Mouse (Mus musculus): Measurements from ENCODE around the gene Ttc7.

Gene Ttc7

DNA sequence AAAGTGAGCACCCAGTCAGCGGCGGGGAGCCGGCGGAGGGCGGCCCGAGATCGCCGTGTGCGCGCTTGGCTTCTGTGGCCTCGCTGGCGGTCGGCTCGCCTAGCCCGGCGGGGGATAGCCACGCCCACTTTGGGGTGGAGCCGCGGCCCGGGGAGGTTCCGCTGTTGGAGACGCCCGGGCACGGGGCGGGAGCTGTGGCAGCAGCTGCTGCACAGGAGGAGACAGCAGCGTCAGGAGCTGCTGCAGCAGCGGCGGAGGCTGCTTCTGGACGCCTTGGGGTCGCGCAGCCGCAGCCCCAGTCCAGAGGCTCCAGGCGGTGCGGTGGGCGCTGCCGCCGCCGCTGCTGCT is at the start of gene Ttc7:
Gene Ttc7, plus strand, starts transcription at position 181 of the 348 bp plus-strand sequence.
- peak; percentile 96 to 99 for DNase-seq (ENCODE audit: low read depth in 1 of 2, low spot score in 2 of 2)

DNA sequence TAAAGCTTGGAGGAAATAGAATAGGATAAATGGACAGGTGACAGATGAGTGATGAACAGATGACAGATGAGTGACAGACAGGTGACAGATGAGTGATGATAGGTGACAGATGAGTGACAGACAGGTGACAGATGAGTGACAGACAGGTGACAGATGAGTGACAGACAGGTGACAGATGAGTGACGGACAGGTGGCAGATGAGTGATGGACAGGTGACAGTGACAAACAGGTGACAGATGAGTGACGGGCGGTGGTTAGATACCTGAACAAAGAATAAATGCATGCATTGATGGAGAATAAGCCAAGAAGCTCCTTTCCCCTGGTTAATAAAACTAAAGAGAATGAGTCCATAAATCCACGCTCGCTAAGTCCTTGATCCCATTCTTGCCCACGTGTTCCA is 47.7 kb upstream of the Ttc7 start:
- DNase-seq (ENCODE audit: low read depth in 1 of 2, low spot score in 2 of 2), result no peak

DNA sequence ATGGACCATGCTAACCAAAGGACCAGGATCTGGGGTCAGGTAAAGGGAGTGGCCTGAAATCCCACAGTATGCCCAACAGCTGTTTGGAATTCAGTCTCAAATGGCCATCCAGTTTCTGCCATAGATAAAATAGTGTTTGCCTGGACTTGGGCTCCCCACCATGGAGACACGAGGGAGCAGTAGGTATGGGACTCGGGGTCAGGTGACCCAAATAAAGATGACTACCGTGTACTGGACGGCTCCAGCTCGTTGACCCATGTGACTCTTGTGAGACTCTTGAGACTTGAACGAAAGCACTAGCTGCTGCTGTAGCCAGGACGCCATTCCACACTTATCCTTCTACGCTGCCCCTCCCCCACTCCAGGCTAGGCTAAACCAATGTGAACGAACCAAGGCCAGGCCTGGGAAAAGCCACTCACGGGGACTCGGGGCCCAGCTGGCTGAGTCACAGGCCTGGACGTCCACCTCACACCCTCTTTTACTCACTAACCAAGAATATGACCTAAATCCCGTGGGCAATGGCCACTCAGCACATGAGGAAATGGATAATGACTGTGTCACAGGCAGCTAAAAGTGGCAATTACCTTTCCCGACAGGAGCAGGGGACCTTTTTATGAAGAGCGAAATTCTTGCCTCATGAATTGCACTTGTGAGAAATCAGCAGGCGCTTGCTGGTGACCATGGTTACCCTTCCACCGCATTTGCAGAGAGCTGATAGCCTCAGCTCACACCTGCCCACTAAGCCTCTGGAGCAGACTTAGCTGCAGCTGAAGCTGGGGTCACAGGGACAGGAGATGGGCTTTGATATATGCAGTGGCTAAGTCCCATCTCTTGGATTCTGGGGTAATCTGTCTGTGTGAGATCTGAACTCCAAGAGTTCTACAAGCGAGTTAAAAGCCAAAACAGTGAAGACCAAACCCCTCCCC is 45.7 kb upstream of the Ttc7 start:
- no peak for DNase-seq (ENCODE audit: low read depth in 1 of 2, low spot score in 2 of 2)

DNA sequence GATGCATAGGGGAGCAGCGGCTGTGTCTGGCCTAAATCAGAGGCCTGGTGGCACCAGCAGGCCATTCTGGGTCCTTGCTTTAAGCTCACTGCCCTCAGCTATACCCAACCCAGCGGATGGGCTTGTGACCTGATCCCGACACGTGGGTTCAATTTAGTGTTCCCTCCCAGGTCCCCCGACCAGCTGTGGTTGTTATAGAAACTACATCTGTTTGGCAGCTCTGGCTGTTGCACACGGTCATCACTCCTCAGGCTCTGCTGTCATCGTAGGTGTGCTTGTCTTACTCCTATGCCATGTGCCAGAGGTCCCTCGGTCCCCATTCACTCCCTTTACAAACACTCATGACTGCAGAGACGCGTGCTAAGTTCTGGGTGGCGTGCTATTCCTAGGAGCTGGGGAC is 44.9 kb upstream of the Ttc7 start:
- no peak for DNase-seq (ENCODE audit: low read depth in 1 of 2, low spot score in 2 of 2)

DNA sequence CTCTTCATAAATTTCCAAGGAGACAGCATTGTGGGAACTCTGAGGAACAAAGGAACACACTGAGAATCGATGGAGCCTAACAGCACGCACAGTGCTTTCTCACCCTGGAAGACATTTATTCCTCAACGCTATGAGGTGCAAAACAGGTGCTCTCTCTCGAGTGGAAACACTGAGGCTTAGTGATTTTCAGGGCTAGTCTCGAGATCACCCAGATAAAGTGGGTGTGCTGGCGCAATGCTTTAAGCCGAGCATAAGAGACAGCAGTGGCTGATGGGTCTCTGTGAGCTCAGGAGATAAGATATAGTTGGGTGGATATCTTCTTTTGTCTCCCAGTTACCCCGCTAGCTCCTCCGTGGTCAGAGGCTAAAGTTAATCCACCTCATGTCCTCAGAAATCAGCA is 36.6 kb upstream of the Ttc7 start:
- DNase-seq (ENCODE audit: low read depth in 1 of 2, low spot score in 2 of 2), result no peak

DNA sequence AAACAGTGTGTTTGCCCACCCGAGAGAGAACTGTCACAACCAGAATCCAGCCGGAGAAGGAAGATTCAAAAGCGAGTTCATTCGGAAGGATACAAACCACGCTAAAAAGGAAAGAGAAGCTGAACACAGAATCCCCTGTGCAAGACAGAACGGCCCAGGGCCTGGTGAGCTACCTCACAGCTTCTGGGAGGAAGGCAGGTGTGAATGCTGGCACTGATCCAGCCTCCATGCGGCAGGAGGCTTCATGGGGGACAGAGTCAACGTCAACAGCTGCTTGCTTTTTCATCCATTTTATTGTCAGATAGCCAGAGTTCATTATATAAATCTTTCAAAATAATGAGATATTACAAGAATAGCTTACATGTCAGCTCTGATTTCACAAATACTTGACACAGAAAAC is 28.3 kb upstream of the Ttc7 start:
- no peak for DNase-seq (ENCODE audit: low read depth in 1 of 2, low spot score in 2 of 2)

DNA sequence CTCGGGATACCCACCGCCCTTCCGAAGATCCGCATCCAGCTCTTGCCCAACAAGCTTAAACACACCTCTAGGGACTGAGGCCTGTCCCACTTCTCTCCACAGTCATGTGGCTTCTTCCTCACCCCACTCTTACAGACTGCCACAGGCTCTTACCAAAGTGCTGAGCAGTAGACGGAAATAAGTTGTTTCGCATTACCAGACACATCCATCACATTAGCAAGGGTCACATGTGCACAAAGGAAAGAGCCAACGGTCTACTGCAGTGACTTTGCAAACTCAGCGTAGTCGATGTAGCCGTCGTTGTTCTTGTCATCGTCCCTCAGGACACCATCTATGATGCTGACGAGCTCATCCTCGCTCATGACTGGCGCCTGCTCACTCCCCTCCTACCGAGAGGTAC is 27.0 kb upstream of the Ttc7 start:
- DNase-seq (ENCODE audit: low read depth in 1 of 2, low spot score in 2 of 2), result peak; percentile 25 to 42

DNA sequence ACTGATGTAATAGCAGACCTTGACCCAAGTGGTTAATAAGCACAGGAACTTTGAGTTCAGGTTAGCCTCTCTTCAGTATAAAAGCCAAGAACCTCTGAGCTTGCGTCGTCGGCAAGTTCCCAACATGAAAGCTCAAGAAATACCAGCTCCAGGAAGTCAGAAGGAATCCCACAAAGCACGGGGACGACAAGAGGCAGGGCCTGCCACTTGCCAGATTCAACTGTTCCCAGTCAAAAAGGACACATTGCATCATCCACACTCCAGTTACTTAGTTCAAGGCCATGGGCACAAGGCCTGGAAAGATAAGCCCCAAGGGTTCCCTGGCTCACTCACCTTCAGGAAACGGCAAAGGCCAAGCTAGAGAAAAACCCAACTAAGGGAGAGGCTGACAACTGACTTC is 19.3 kb upstream of the Ttc7 start:
- no peak for DNase-seq (ENCODE audit: low read depth in 1 of 2, low spot score in 2 of 2)

DNA sequence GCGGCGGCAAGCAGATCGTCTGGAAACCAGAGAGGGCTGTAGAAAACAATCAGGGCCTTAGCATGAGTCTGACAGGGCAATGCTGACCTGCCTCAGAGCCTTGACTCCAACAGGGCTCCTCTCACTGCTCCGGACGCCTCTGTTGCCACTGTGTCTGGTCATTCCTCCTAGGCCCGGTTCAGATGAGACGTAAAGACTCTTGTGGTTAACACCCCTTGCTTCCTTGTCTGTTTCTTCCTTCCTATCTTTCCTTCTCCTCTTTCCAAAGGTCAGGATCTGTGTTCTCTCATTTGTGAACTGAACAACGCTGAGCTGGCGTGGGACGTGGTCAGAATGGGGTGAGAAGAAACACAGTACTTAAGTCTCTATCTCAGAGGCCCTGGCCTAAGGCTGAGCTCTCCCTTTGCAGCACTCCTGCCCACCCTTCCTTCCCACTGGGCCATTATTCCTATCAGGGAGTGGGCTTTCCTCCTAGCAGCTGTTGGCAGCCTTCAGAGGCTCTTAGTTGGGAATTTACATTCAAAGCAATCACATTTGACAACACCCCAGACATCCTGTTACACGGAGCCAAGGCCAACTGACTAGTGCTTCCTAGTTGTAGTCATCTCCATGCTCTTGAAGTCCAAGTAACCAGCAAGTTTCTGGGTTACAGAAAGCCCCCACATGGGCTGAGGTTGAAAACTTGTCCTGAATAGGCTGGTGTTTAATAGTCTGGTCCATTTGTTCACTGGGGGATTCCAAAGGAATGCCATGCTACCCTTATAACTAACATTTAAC is 18.4 kb upstream of the Ttc7 start:
- DNase-seq (ENCODE audit: low read depth in 1 of 2, low spot score in 2 of 2), result no peak

DNA sequence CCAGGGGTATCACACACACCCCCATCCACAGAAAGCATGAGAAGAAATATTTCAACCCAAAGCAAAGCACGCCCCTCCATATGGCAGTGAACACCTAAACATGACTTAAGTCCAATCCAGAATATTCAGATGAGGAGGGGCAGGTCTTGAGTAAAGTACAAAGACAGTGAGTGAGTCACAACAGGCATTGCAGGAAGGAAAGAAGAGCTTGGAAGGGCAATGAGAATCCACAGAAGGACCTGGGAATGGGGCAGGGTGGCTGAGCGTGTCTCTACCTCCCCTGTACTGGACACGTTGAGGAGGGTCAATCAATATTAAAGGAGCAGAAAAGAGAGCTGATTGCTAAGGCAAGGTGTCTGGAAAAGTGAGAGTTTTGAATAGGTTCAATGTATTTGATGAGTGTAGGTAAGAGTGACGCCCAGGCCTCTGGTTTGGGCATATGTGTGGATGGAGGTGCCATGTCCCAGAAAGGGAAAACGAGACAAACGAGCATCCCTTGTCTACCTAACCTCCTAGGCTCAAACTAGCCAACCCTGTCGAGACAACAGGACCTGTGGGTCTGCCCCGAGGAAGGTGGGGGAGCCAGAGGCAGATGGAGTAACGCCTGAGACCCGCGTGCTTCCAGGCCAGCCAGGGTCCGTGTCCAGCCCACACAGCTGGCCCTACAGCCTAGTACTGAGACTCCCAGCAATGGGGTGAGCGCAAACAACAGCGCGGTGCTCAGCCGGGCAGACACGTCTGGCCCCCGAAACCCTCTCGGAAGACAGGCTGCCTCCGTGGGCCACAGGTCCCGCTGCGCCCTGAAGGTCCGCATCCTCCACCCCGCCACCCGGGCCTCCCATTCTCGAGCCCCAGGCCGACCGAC is 17.5 kb upstream of the Ttc7 start:
- DNase-seq (ENCODE audit: low read depth in 1 of 2, low spot score in 2 of 2), result no peak

DNA sequence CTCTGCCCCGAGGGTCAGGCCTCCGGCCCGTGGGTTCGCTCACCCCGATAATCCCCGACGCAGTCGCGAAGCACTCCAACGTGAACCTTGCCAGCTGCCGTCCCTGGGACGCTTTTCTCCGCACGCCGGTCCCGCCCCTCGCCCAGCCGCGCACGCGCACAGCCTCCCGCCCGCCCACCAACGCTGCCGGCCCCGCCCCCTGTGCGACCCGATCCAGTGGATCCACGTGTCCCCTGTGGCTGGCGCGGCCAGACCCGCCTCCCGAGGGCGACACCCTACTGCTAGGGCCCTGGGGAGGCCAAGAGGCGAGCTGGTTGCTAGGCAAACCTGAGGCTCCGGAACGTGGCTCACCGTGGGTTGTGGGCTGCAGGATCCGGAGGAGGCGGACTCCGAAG is 16.9 kb upstream of the Ttc7 start, which contains the start of gene Mcfd2:
Gene Mcfd2, minus strand, starts transcription at position 144 of the 395 bp plus-strand sequence.
- DNase-seq (ENCODE audit: low read depth in 1 of 2, low spot score in 2 of 2), result peak; percentile 83 to 86

DNA sequence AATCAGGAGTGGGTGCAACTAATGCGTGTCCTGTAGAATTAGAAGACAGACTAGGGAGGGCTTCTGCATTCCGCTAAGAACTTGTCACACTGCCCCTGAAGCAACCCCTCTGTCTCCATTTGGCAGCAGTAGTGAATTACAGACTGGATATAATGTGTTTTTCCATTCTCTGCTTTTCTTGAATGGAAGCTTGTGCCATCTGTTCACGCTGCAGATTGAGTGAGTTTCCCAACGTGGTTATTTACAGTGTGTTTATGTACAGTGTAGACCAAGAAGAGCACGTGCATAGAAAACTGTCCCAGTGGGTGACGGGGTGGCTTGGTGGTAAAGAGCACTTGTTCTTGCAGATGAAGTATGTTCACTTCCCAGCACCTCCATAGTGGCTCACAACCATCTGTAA is 13.2 kb upstream of the Ttc7 start:
- DNase-seq (ENCODE audit: low read depth in 1 of 2, low spot score in 2 of 2), result no peak

DNA sequence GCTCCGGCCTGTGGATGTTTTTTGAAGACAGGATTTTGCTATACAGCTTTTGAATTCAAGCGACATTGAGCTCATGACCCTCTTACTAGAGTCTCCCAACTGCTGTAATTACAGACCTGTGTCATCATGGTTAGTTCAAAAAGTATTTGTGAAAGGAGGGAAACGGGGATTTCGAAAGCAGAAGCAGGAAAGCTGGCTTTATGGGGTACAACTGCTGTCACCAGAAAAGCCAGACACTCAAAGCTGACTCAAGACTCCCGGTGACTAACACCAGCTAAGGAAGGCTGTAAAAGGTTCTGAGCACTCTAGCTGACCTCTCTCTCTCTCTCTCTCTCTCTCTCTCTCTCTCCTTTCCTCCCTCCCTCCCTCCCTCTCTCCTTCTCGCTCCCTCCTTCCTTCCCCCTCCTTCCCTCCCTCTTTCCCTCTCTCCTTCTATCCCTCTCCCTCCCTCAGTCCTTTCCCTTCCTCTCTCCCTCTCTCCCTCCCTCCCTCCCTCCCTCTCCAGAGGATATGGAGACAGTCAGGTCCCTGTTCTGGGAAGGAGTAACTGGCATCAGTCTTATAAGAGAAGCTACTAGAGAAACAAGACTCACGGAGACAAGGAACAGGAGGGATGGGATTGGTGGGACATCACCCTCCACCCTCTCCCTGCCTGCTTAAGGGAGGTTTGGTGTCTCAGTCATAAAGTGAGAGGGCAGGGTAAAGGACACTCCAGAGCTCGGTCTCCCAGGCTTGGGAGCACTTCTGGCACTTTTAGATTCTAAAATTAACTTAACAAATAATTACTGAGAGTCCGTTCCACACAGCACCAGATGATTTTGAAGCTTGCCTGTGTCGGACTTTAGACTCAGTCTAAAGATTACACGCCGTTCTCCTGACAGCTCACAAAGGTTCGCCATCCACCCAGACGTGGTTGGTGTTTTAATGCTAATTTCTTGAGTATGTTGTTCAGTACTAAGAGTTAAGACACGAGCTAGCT is 7.0 kb upstream of the Ttc7 start:
- DNase-seq (ENCODE audit: low read depth in 1 of 2, low spot score in 2 of 2), result no peak

DNA sequence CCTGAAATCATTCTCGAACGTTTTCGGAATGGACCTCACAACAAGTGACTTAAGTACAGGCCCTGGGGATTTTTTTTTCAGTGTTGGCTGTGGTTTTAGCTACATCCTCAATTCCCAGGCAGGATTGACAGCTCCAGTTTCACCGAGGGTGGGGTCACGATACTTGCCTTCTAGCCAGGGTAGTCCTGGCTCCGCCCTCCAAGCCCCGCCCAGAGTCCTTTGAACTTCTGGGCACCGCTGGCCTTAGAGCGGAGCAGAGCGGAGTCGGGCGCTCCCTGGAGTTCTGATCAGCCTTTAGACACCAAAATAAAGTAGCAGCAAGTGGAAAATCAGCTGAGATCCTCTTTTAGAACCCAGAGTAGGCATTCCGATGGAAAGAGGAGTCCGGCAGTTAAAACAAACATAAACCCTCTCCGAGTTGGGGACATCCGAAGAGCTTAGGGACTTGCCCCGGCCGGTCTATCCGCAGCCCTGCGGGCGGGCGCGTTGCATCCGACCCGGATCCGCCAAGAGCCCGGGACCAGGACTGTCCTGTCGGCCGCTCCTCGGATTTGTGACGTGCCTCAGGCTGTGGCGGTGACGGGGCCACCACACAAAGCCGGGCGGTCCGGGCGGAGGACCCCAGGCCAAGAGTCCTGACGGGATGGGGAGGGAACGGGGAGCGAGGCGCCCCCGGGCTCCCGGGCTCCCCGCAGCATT is 530 bp upstream of the Ttc7 start:
- peak; percentile 94 to 95 for DNase-seq (ENCODE audit: low read depth in 1 of 2, low spot score in 2 of 2)

DNA sequence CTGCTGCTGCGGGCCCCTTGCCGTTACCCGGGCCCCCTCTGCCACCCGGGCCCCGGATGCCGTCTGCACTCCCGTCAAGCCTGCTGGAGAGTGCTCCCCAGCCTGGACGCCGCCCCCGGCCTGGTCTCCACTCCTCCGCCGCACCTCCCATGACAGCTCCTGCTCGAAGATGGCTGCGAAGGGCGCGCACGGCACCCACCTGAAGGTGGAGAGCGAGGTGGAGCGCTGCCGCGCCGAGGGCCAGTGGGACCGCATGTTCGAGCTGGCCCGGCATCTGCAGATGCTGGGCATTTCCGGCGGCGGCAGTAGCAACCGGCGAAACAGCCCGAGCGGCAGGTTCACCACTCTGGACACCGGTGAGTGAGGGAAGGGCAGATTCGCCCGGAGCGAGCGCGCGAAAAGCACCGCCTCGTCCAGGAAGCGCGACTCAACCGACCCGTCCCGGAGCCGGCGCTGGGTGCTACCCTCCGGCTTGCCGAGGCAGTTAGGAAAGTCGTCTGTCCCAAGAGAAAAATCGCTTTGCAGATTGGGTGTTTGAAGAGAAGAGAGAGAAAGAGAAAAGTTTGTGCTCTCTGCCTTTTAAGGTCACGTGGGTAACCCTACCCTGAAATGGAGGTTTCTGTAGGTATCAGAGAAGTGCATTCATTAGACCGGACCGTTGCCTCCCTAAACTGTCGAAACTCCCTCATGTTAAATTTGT is 519 bp downstream of the Ttc7 start:
- peak in 1 of 2 experiments; percentile 61 for DNase-seq (ENCODE audit: low read depth in 1 of 2, low spot score in 2 of 2)

DNA sequence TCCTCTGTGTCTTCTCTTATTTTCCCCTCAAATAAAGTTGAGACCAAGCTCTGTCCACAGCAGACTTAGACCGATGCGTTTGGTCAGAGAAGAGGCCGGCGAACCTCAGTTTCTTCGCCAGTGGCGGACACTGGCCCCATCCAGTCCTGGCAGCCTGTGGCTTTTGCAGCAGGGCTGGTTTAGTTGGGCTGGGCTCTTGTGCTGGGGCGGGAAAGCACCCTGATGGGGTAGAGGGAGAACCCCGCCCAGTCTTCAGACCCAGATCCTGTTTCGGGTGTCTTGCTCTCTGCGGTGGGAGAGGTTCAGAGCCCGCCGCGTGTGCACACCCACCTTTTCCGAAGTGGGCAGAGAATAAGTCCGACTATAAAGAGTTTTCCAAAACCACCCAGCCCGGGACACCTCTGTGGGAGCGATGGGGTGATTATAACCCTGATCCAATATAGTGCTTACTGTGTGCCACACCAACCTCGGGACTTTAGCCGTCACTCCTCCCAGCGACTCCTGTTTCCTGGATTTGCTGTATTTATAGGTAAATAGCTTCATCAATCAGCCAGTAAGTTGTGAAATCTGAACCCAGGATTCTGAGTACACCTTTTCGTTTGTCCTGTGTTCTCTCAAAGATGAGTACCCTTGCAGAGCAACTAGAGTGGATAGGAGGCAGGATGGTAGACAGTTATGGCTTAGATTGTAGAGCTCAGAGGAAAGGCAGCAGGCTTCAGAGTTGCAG is 1.2 kb downstream of the Ttc7 start:
- peak; percentile 71 to 73 for DNase-seq (ENCODE audit: low read depth in 1 of 2, low spot score in 2 of 2)

DNA sequence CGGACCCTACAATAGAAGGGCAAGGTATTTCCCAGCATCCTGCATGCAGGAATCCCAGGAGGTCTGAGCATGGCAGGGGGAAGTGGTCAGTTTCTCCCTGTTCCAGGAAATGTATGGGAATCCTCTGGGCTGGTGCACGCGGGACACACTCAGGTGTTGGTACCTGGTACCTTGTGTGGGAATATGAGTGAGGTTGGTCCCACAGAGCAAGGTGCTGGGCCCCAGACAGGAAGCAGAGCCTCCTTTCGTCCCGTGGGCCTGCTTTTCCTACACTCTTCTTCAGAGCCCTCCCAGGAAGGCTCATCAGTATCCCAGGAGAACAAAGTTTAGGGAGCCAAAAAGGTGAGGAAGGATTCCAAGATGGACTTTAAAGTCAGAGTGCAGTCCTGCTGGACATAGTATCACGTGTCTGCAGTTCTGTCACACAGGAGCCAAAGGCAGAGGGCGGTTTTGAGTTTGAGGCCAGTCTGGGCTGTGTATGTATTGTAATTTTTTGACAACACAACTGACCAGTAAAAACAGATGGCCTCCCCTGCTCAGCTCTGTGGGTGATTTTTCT is 1.9 kb downstream of the Ttc7 start:
- no peak for DNase-seq (ENCODE audit: low read depth in 1 of 2, low spot score in 2 of 2)

Measured in monocyte, adult 2 months (primary cell).